Mouse (Mus musculus) WW6 (cell line): Measurements from ENCODE around the gene Kirrel3.

Experiments
- DNase-seq: peaks from one replicate; pipeline ENCODE4 v3.0.0-alpha.2; 2013; ENCODE audit warnings: low read depth, low spot score

The Kirrel3 gene

DNA sequence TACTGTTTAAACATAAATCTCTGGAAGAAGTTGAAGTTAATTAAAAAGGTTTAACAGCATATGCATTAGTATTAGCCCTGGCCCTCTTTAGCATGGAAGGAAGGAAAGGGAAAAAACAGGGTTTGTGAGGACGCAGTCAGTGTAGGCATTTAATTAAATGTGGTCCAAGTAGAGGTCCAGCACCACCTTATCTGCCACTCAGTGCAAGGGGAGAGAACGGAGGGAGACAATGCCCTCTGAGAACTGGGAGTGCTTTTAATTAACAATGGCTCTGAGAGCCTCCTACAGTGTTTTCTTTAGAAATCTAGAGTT lies 339.4 kb downstream of the Kirrel3 start:
- no peak for DNase-seq

DNA sequence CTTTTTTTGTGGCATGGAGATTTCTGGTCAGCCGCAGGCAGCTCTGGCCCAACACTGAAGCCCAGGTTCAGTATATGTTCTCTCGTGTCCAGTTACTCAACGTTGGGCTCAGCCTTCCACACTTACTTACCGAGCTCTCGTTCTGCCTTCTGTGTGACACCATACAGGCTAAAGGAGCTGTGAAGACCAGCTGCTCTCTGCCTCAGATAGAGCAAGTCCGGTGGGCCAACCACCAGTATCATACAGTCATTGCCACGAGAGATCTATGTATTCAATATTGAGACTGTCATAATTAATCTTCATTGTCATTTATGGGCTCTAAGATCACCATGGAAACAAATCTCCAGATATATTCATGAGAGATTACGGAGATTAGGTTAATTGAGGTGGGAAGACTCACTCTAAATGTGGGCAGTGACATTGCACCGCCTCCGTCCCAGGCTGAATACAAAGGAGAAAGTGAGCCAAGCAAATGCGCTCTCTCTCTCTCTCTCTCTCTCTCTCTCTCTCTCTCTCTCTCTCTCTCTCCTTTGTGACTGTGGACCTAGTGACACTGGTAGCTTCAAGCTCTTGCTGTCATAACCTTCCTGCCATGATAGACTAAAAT lies 339.8 kb downstream of the Kirrel3 start:
- no peak for DNase-seq

DNA sequence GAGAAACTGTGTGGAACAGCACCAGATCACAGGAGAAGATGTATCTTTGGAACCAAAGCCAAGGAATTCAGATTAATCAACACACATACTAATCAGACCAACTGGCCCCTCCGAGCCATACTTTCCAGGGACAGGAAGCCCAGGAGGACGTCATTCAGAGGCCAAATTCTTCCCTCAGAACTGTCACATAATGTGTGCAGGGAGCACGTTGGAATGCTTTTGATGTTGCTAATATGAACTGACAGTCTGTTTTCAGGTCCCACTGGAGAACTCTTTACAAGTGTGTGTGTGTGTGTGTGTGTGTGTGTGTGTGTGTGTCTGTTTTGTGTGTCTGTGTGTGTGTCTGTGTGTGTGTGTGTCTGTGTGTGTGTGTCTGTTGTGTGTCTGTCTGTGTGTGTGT lies 345.0 kb downstream of the Kirrel3 start:
- DNase-seq = no peak

DNA sequence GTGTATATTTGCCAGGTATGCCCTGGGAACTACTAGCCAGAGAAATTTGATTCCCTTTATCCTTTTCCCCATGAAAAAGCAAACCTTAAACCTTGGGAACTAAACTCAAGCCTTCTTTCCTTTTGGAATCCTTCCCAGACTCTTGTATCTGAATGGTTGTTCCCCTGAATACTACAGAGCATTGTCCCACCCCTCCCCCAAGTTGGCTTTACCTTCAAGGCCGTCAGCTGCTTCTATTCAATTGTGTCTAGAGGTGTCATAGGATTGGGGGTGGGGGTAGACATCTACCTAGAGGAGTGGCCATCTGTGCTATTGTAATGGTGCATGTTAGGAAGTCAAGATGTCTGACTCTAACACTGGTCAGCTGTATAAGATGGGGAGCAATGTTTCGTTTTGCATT lies 351.1 kb downstream of the Kirrel3 start:
- no peak for DNase-seq

DNA sequence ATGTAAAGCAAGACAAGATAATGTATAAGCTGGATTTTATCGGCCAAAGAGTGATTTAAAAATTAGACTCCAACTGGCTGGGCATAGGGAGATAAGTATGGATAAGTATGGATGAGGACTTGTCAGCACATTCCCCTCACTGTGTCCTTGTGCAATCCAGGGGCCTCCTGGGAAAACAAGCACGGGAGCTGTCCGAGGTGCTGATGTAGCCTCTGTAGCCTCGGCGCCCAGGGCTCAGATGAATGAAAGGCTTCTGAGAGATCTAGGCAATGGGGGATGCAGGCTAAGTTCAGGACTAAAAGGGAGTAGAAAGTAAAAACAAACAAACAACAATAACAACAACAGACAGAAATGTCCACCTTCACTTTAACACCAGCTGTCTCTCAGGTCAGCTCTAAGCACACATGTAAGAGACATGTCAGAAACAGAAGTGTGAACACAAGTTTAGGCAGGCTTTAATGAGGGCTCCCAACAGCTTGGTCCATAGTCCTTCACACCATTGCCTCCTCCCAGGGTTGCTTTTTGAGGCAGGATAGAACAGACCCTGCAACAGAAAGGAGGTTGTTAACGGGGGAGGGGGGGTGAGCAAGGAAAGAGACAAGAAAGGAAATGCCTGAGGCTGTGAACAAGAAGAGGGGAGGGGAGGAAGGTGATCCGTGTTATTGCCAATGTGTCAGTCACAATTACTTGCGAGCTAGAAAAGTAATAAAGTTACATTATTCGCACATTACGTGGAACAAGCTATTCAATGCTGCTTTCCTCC lies 352.2 kb downstream of the Kirrel3 start:
- no peak for DNase-seq

DNA sequence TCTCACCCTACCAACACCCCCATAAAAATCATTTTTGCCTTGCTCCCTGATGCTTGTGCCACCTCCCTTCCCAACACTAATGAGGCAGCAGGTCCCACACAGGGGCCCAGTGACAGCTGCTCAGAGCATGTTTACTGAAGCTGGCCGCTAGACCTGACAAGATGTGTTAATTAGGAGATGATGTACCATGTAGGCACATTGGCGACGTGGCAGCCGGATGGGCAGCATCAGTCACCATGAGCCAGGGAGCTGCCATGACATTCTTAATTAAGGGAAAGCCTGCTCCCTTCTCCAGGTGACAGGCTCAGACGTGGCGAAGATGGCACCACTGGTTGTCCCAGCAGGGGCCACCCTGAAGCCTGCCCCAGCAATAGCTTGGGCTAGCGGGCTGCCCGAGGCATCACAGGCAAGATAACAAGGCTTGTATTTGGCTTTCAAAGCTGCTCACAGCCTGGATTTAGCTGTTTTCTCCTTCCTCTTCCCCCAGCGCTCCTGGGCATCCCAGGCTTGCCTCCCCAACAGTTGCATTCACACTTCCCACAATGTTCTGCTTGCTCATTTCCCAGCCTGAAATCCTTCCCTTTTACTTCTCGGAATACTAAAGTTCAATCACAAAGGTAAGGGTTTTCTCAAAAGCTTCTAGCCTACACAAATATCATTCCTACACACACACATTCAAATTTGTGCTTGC lies 357.7 kb downstream of the Kirrel3 start:
- no peak for DNase-seq

DNA sequence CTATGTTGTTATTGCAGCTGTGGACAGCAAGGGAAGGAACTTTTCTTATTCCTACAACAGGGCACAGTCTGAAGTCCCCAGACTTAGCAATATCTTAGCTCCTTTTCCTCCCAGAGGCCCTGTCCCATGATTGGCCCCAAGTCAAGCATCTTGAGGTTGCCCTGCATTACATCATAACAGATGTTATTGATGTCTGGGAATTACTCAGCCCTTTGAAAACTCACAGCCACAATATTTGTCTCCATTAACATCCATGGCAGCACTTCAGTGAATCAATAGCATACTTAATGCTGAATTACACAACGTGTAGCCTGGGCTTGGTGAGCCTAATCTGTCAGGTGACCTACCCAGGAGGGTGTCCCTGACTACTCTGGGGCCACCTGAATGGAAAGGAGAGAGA lies 360.7 kb downstream of the Kirrel3 start:
- no peak for DNase-seq

DNA sequence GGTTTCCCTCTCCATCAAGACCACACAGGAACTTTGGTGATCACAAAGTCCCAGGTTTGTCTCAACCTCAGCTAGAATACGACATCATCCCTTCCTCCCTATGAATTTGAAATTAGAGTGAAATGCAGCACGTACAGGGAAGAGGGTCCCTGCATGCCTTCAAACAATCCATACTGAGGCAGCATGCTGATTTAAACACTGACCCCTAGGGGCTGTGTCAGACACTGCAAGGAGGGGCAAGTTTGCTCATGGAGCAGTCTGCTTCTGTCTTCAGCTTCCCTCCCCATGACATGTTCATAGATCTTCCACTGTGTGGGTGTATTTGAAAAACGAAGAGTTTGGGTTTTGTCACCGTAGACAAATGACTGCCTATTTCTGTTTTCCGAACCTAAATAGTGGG lies 362.0 kb downstream of the Kirrel3 start:
- DNase-seq = no peak

DNA sequence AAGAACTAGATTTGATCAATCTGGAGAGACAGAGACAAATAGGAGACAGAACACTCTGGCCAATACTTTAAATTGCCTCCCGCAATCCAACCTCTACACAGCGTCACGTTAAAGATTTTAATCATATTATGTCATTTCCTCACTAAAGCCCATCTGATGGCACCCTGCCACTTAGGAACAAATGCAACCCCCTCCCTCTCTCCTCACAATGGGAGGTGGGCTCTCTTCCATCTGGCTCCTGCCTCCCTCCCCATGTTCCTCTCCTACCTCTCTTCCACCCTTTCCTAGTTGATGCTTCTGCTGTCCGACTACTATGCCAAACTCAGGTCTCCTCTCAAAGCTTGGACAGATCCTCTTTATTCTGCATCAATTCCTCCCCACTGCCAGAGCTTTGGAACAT lies 365.4 kb downstream of the Kirrel3 start:
- DNase-seq = no peak

DNA sequence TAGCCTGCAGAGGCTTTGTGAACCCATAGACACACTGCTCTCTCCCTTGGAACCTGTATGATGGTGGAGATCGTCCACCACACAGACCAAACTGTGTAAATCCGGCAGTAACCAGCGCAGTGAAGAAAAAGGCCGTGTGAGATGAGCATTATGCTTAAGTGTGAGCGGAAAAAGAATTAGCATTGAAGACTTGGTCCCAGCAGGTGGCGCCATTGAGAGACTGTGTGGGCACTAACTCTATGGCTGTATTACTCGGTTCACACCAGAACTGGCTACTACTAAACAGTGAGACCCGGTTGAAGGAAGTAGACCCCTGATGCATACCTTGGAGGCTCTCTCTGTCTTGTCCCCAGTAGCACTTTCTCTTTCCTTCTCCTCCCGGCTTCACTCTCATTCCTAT lies 371.9 kb downstream of the Kirrel3 start:
- DNase-seq = peak; percentile 38

DNA sequence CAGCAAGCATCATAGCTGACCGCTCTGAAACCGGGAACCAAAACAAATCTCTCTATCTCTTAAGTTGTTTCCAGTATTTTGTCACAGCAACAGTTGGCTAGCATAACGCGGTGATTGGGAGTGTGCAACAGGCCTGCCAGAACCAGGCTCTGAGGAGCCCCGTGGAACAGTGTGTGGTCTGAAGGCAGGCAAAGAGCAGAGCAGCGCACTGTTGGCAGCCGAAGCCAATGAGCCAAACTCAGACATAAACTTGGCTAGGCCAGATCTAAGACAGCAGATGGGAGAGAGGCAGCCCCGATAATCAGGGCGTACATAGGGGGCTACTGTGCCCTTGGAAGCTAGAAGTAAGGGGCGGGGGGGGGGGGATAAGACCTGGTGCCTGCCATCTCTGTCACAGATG lies 372.4 kb downstream of the Kirrel3 start:
- no peak for DNase-seq

DNA sequence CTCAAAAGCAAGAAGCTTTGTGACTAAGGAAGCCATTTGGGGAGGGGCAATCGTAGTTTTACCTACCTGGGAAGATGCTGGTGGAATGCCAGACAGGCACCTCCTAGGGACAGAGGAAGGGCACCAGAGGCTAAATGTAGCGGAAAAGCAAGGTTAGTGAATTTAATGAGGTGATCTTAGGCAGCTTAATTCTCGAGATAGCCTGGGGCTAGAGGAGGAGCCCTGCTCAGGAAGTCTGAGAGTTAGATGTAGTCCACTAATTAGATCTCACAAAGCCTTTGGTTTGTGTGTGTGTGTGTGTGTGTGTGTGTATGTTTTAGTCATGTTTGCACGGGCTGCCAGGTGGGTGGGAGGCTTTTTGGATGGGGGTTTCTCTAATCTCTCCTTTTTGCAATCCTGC lies 375.2 kb downstream of the Kirrel3 start:
- DNase-seq = no peak

DNA sequence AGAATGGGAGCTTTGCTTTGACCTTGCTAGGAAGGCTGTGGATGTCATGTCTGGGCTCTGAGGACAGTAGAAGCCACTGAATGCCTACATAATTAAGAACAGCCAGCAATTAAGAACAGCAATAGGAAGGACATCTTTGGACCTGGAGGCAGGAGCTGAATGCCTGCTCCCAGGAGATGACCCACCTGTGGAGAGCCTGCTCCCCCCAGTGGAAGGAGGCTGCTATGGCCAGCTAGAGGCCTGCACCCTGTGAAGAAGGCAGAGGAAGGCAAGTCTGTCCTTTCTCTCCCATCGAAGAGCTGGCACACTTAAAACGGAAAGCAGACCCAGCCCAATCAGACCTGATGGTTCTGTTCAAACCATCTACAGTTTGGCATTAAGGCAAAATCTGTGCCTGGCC lies 376.1 kb downstream of the Kirrel3 start:
- DNase-seq = no peak

DNA sequence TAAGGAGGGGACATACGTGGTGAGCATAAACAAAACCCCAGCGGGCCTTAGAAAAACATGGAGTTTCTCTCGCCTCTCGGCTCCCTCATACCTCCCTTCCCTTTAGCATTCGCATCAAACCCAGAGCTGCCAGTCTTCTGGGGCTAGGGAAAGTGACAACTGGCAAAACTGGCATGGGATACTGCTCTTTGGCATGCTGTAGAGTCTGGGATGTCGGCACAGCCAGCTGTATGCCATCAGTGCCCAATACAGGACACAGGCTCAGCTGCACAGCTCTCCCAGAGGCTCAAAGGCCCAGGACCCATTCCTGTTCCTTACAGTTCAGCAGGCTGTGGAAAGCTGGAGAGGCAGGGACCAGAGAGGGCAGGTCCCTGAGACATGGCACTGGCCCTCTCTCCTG lies 379.9 kb downstream of the Kirrel3 start:
- no peak for DNase-seq

DNA sequence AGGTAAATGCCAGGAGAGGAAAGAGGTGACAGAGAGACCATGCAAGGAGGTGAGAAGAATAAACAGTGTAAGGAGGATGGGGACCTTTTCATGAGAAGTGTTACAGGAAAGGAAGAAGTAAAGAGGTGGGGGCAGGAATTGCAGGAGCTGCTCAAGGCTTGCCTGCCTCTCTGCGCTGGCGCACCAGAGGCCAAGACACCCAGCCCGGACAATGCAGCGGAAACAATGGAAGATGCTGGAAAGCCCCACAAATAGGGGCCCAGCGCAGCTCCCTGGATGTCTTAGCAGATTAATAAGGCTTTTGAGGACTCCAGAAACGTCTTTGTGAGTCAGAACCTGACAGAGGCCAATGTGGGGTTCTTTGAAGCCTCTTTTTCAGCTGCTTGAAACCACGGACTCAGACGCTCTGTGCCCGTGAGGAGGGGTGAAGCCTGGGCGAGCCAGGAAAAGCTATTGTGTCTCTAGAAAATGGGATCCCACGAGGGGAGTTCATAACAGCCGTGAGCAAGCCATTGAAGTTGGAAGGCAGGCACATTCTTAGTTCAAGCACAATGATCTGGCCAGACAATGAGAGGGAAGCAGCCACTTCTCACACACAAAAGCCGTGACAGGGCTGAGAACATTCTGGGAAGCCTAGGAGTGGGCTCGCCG lies 385.7 kb downstream of the Kirrel3 start:
- no peak for DNase-seq

DNA sequence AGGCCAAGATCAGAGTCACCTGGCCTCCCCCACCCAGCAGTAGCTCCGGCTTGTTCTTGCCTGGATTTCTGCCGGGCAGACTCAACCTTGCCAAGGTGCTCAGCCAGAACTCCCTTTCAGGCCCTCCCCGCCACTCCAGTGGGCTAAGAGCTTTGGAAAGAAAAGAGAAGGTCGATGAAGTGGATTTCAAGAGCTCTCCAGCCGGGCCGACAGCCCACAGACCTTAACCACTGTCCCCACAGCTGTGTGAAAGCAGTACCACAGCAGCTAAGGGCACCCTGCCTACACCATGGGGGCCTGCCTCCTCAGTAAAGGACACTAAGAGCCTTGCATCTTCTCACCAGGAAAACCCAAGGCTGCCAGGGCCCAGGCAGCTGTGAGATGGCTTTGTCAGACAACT lies 389.5 kb downstream of the Kirrel3 start:
- DNase-seq = no peak

DNA sequence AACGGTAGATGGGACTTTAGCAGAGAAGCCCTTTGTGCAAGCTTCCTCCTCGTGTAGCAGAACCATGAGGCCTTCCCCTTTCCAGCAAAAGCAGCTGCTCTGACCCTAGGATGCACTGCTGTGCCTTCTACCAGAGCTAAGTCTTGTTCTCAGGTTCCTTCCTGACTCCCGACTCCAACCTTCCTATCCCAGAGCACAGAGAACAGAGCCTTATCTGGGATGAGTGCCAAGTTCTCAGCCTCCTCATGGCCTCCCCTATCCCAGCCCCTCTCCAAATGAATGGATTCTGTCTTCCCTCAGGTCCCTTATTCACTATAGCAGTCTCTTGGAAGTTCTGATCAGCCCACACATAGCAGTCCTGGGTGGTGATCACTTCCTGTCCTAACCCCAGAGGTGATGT lies 391.5 kb downstream of the Kirrel3 start:
- DNase-seq = no peak

DNA sequence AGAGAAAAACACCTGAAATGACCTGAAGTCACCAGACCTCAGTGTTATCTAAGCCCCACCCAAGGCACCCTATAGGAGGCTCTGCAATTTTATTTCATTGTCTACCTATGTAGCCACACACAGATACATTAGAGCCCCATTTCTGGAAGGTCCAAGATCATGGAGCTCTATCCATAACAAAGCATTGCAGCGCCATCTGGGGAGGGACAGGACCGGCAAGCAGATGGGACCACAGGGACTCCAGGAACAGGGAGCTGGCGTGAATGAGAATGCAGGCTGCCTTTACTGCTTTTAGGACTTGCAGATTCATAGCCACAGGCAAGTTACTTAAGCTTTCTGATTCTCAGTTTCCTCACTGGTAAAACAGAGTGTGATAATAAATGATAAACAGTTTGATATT lies 392.1 kb downstream of the Kirrel3 start:
- DNase-seq = no peak

DNA sequence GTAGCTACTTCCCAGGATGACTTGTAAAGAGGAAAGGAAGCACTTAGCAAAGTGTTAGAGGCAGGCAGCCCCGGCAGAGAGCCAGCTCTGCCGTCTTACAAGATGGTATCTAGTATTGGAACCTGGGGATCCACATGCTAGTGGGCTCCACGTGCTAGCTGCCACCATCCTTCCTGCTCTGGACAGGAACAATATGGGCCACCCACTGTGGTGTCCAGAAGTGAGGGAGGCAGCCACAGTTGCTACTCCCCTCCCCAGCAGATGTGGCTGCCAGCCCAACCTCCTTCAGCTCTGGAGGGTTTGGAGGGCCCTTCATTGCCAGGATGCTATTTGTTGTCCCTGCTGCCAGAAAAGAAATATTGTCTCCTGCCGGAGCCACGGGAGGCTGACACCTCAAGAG lies 396.1 kb downstream of the Kirrel3 start:
- no peak for DNase-seq

DNA sequence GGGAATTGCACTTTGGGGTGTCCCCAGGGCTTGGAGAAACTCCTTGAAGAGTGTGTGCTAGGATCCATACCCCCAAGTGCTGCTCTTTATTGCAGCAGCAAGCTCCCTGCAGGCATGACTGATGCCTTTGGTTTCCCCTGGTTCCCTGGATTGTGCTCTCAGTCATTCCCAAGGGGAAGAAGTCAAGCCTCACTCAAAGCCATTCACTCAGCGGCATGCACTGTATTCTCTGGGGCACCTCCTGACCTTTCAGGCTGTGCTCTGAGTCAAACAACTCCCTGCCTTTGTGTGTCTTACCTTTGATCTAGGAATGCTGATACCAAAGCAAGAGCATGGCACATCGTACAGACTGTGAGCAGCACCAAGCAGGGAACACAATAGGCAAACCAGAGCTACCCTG lies 396.5 kb downstream of the Kirrel3 start:
- no peak for DNase-seq

DNA sequence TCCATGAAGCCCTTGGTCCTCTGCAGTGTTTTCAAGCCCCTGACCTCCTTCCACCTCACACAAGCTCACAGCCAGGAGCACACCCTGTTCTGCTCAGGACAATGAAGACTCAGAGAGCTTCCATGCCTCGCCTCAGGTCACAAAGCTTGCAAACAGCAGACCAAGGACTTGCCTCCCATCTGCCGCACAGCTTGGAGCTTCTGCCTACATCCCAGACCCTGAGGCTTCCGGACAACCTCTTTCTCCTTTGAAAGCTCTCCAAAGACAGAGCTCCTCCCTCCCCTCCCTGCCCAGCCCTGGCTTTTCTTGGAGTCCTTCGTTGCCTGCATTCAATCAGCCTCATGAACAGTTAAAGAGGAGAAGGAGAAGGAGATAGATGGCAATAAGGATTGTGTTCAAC lies 397.4 kb downstream of the Kirrel3 start:
- no peak for DNase-seq

DNA sequence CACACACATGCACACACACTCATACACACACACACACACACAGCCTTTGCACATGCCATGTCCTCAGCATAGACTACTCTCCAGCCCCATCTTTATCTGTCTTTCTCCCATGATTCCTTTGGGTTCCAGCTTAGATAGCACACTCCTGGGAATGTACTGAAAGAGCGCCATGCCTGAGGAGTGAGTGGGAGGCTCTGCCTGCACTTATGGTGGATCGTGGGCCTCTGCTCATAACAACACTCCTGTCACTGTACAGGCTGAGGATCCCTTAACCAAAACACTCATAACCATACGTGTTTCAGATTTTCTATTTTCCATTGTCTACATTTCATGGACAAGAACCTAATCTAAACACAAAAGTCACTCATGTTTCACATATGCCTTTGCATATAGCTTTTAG lies 398.6 kb downstream of the Kirrel3 start:
- DNase-seq = no peak

DNA sequence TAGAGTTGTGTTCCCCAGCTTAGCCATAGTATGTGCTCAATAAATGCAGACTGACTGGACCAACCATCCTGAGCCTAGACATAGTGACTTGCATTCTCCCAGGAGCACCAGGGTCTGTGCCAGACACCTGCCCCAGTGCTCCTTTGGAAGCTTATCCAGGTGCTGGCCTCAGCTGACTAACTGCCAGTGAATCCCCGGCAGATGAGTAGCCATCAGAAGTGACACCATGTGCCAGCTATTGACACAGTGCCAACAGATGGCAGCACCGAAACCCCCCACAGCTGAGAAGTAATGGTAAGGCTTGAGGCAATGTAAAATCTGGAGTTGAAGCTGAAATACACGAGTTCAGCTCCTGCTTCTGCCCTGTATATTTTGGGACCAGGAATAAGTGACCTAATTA lies 399.2 kb downstream of the Kirrel3 start:
- DNase-seq = no peak
